In genomic region chr13:34343719-34344375, GRCm38 (mm10) we compare ENCODE assay signal across 8 mouse cellular contexts. TPM values are rescaled to one million over a fixed set of nuclear protein-coding genes. Genes with fewer than 3 reads are reported as not detected.
DNase-seq lines count a peak whose midpoint lies in the region; ATAC-seq and TF ChIP-seq lines count a peak whose summit lies in the region.

No protein-coding gene starts in this region.

- 2% methylated on average over 31 of the region's 31 CpGs for WGBS in lung, embryonic 16.5 days

- peak; percentile 22 for DNase-seq in 416B (ENCODE audit: low read depth)
- DNase-seq in embryo, embryonic 10 days (ENCODE audit: low spot score), result peak; percentile 59
- peak in 1 of 2 experiments; percentile 20 for DNase-seq in layer of hippocampus, adult 2 months (ENCODE audit: low spot score in 2 of 2)
- DNase-seq in right cerebral cortex, postnatal 14 days, result peak; percentile 42
- no peak for DNase-seq in urinary bladder, postnatal 14 days (ENCODE audit: low spot score)

- no peaks in the 10 kb centered on the region for H3K36me3 ChIP-seq in E14TG2a.4 (ENCODE audit: insufficient read depth, low read length)
- H3K36me3 ChIP-seq in lung, embryonic 16.5 days (ENCODE audit: control insufficient read depth, insufficient read depth, low read length), result no peaks in the 10 kb centered on the region

- H3K9ac ChIP-seq in lung, embryonic 16.5 days (ENCODE audit: low read length), result peak overlapping the region; percentile 81

- peak overlapping the region; percentile 90 for H3K4me2 ChIP-seq in lung, embryonic 16.5 days (ENCODE audit: low read depth, low read length)

- 0 out of 2 replicates have a peak, but pooled peaks have one; percentile 6 for ATAC-seq in granulocyte monocyte progenitor cell, adult 5-6 weeks (replicated peaks; ENCODE audit: poor library complexity, severe bottlenecking)
- ATAC-seq in lung, embryonic 16.5 days (ENCODE audit: low read depth), result peak; percentile 9; the same call in 1 of the 2 replicates

- no peaks in the 10 kb centered on the region for H3K9me3 ChIP-seq in E14TG2a.4 (ENCODE audit: low read length)
- H3K9me3 ChIP-seq in lung, embryonic 16.5 days (ENCODE audit: control insufficient read depth, low read length), result no peaks in the 10 kb centered on the region

- no peak for TF ChIP-seq CTCF in E14TG2a.4 (conservative IDR thresholded peaks at IDR 0.05; ENCODE audit: low read length)
- TF ChIP-seq CTCF in layer of hippocampus, adult 2 months (conservative IDR thresholded peaks at IDR 0.05), result no peak

- H3K27ac ChIP-seq in layer of hippocampus, adult 2 months, result peak overlapping the region; percentile 95
- no peak overlapping the region; the same call in 1 of the 2 replicates for H3K27ac ChIP-seq in lung, embryonic 16.5 days (ENCODE audit: low read length)

- peaks cover 55% of the 10 kb centered on the region for H3K27me3 ChIP-seq in E14TG2a.4 (ENCODE audit: insufficient read depth, low read length)
- H3K27me3 ChIP-seq in lung, embryonic 16.5 days (ENCODE audit: control insufficient read depth, insufficient read depth, low read depth, low read length), result peaks cover 18% of the 10 kb centered on the region; the same call in 1 of the 2 replicates

- peak overlapping the region; percentile 90 for H3K4me3 ChIP-seq in E14TG2a.4 (replicated peaks; ENCODE audit: low read length)
- peak overlapping the region; percentile 90 for H3K4me3 ChIP-seq in layer of hippocampus, adult 2 months
- H3K4me3 ChIP-seq in lung, embryonic 16.5 days (ENCODE audit: low read length), result peak overlapping the region; percentile 75

- H3K4me1 ChIP-seq in E14TG2a.4 (replicated peaks; ENCODE audit: low read depth, low read length), result peaks cover 35% of the 10 kb centered on the region
- H3K4me1 ChIP-seq in lung, embryonic 16.5 days (replicated peaks; ENCODE audit: control insufficient read depth, insufficient read depth, low read length), result peaks cover 22% of the 10 kb centered on the region

RNA-seq across cellular contexts. Expression of gene Slc22a23, which starts 1.1 kb away (rescaled TPM):
- total RNA-seq in granulocyte monocyte progenitor cell, adult 5-6 weeks (2014; fragmentation: Nextera tagmentation), result not detected in 2 replicates
- total RNA-seq in granulocyte monocyte progenitor cell, adult 5-6 weeks (2017), result 1.0 TPM in 1 of 2 replicates, not detected in the other
- 10 to 100 TPM; 31.6 to 34.8 TPM for total RNA-seq in layer of hippocampus, adult 2 months (2021)
- polyA plus RNA-seq in lung, embryonic 16.5 days (2015; fragmentation: Nextera tagmentation; extraction: Ambion mirVana), result 3.8 and 4.4 TPM in 2 replicates

Comparison
In these comparisons a context has a peak if more than half of its experiments do, and no peak if none do; other contexts are left out.
1. RNA of gene Slc22a23, which starts 1.1 kb away (total RNA-seq): 31.6 to 34.8 TPM in layer of hippocampus, adult 2 months; 1.0 TPM in granulocyte monocyte progenitor cell, adult 5-6 weeks; every median in the first group is over 10 times any median in the second.
2. Peak in every context shown above with its lines, with median percentiles within 50 percentile points of each other: H3K4me3 ChIP-seq.